8 mouse cellular contexts compared by ENCODE assay signal in genomic region chr8:120490354-120491141, GRCm38 (mm10).
DNase-seq lines count a peak whose midpoint lies in the region; ATAC-seq and TF ChIP-seq lines count a peak whose summit lies in the region.

No protein-coding gene starts in this region.

- no peaks in the 10 kb centered on the region for H3K36me3 ChIP-seq in heart, embryonic 16.5 days (ENCODE audit: control insufficient read depth, insufficient read depth)
- H3K36me3 ChIP-seq in hindbrain, embryonic 14.5 days (replicated peaks; ENCODE audit: control insufficient read depth, insufficient read depth) = no peaks in the 10 kb centered on the region
- no peaks in the 10 kb centered on the region for H3K36me3 ChIP-seq in liver, embryonic 16.5 days (ENCODE audit: control insufficient read depth, insufficient read depth)
- H3K36me3 ChIP-seq in stomach, embryonic 15.5 days = no peaks in the 10 kb centered on the region

- H3K4me1 ChIP-seq in heart, embryonic 16.5 days (ENCODE audit: control insufficient read depth, insufficient read depth, low read length) = peaks cover 71% of the 10 kb centered on the region
- H3K4me1 ChIP-seq in bone marrow macrophage, adult 2 months (ENCODE audit: control insufficient read depth, insufficient read depth, low read length) = peaks cover 33% of the 10 kb centered on the region
- peaks cover 69% of the 10 kb centered on the region for H3K4me1 ChIP-seq in hindbrain, embryonic 14.5 days (replicated peaks; ENCODE audit: control insufficient read depth, insufficient read depth, low read length)
- H3K4me1 ChIP-seq in liver, embryonic 16.5 days (ENCODE audit: control insufficient read depth, low read depth, low read length) = peaks cover 76% of the 10 kb centered on the region
- peaks cover 72% of the 10 kb centered on the region for H3K4me1 ChIP-seq in stomach, embryonic 15.5 days

- peak overlapping the region; percentile 94 for H3K4me2 ChIP-seq in heart, embryonic 16.5 days (ENCODE audit: low read depth, low read length)
- peak overlapping the region; percentile 98 for H3K4me2 ChIP-seq in hindbrain, embryonic 14.5 days (replicated peaks)
- H3K4me2 ChIP-seq in liver, embryonic 16.5 days (ENCODE audit: low read depth, low read length) = peak overlapping the region; percentile 96
- peak overlapping the region; percentile 99 for H3K4me2 ChIP-seq in stomach, embryonic 15.5 days

- ATAC-seq in heart, embryonic 16.5 days (replicated peaks; ENCODE audit: extremely low read depth, insufficient read depth, low FRiP score) = no peak
- no peak for ATAC-seq in hindbrain, embryonic 14.5 days (ENCODE audit: low FRiP score)
- ATAC-seq in liver, embryonic 16.5 days (ENCODE audit: low read depth) = no peak
- peak; percentile 4; the same call in 1 of the 2 replicates for ATAC-seq in stomach, embryonic 15.5 days (ENCODE audit: insufficient read depth, low FRiP score, low read depth)

- TF ChIP-seq POLR2A in bone marrow macrophage, adult 2 months (IDR thresholded peaks at IDR 0.05; ENCODE audit: borderline replicate concordance, low read depth, low read length) = no peak

- H3K9me3 ChIP-seq in heart, embryonic 16.5 days (replicated peaks; ENCODE audit: control insufficient read depth, low read length) = no peaks in the 10 kb centered on the region
- H3K9me3 ChIP-seq in hindbrain, embryonic 14.5 days (ENCODE audit: control insufficient read depth, low read length) = no peaks in the 10 kb centered on the region
- H3K9me3 ChIP-seq in liver, embryonic 16.5 days (replicated peaks; ENCODE audit: control insufficient read depth, low read length) = no peaks in the 10 kb centered on the region
- no peaks in the 10 kb centered on the region for H3K9me3 ChIP-seq in stomach, embryonic 15.5 days

- no peaks in the 10 kb centered on the region for H3K27me3 ChIP-seq in heart, embryonic 16.5 days (ENCODE audit: control insufficient read depth, insufficient read depth, low read length)
- H3K27me3 ChIP-seq in hindbrain, embryonic 14.5 days (ENCODE audit: control insufficient read depth, insufficient read depth, low read length) = no peaks in the 10 kb centered on the region
- no peaks in the 10 kb centered on the region for H3K27me3 ChIP-seq in liver, embryonic 16.5 days (ENCODE audit: control insufficient read depth, insufficient read depth, low read depth, low read length)
- H3K27me3 ChIP-seq in stomach, embryonic 15.5 days (replicated peaks) = no peaks in the 10 kb centered on the region

- H3K9ac ChIP-seq in heart, embryonic 16.5 days (ENCODE audit: low read length) = peak overlapping the region; percentile 92
- H3K9ac ChIP-seq in hindbrain, embryonic 14.5 days = peak overlapping the region; percentile 94
- H3K9ac ChIP-seq in liver, embryonic 16.5 days (ENCODE audit: low read depth, low read length) = peak overlapping the region; percentile 91
- H3K9ac ChIP-seq in stomach, embryonic 15.5 days = peak overlapping the region; percentile 1; the same call in 1 of the 2 replicates

- H3K27ac ChIP-seq in heart, embryonic 16.5 days (ENCODE audit: low read length) = peak overlapping the region; percentile 97
- H3K27ac ChIP-seq in bone marrow macrophage, adult 2 months (ENCODE audit: insufficient read depth, low read depth, low read length) = peak overlapping the region; percentile 82
- H3K27ac ChIP-seq in hindbrain, embryonic 14.5 days = peak overlapping the region; percentile 100
- peak overlapping the region; percentile 98 for H3K27ac ChIP-seq in liver, embryonic 16.5 days (ENCODE audit: low read length)
- peak overlapping the region; percentile 91 for H3K27ac ChIP-seq in stomach, embryonic 15.5 days

- H3K4me3 ChIP-seq in heart, embryonic 16.5 days (ENCODE audit: low read length) = peak overlapping the region; percentile 84
- H3K4me3 ChIP-seq in bone marrow macrophage, adult 2 months (ENCODE audit: insufficient read depth, low read length) = peak overlapping the region; percentile 75
- peak overlapping the region; percentile 87 for H3K4me3 ChIP-seq in hindbrain, embryonic 14.5 days (replicated peaks; ENCODE audit: low read length)
- peak overlapping the region; percentile 94 for H3K4me3 ChIP-seq in liver, embryonic 16.5 days (ENCODE audit: low read depth, low read length)
- peak overlapping the region; percentile 71 for H3K4me3 ChIP-seq in stomach, embryonic 15.5 days (replicated peaks)

- DNase-seq in heart, adult 8-10 months (ENCODE audit: low spot score) = no peak
- DNase-seq in hindbrain, embryonic 14.5 days (ENCODE audit: low spot score) = no peak
- DNase-seq in T-cell, adult 2 months (ENCODE audit: low spot score) = no peak
- DNase-seq in adrenal gland, adult 8-10 months = no peak

- no peak for TF ChIP-seq CTCF in bone marrow macrophage, adult 2 months (IDR thresholded peaks at IDR 0.05; ENCODE audit: low read depth, low read length)

- 18% methylated on average over 12 of the region's 12 CpGs for WGBS in heart, embryonic 16.5 days
- WGBS in hindbrain, embryonic 14.5 days = 13% methylated on average over 12 of the region's 12 CpGs
- 7% methylated on average over 12 of the region's 12 CpGs for WGBS in liver, embryonic 16.5 days (ENCODE audit: insufficient replicate concordance)
- WGBS in stomach, embryonic 15.5 days = 33% methylated on average over 12 of the region's 12 CpGs

Comparison
In these comparisons a context has a peak if more than half of its experiments do, and no peak if none do; other contexts are left out.
1. H3K9ac ChIP-seq: peak in every context shown above with its lines; median percentile 94 in hindbrain, embryonic 14.5 days; 92 in heart, embryonic 16.5 days; 91 in liver, embryonic 16.5 days; 1 in stomach, embryonic 15.5 days.